Mouse (Mus musculus): ENCODE data around the gene Adamts6.
A peak's percentile ranks its signal among the peaks of the same experiment; 100 is the strongest.

Gene Adamts6

GRCm38 (mm10) chr13:104287366-104288225 lies at the start of gene Adamts6:
TSS of gene Adamts6 (plus strand) at chr13:104287835.
- DNase-seq (ENCODE audit: inconsistent age in 2 of 2, low spot score in 1 of 2): peak; percentile 21 to 58

- no peak for DNase-seq (ENCODE audit: inconsistent age in 2 of 2, low spot score in 1 of 2)
These were observed 28.6 kb upstream of the Adamts6 start for GRCm38 (mm10) chr13:104258997-104259396.

GRCm38 (mm10) chr13:104285031-104285431 lies 2.6 kb upstream of the Adamts6 start:
- DNase-seq (ENCODE audit: inconsistent age in 2 of 2, low spot score in 1 of 2): peak; percentile 23 to 84

GRCm38 (mm10) chr13:104285737-104286311 lies 1.8 kb upstream of the Adamts6 start:
- peak in 1 of 2 experiments; percentile 47 for DNase-seq (ENCODE audit: inconsistent age in 2 of 2, low spot score in 1 of 2)

- peak in 1 of 2 experiments; percentile 69 for DNase-seq (ENCODE audit: inconsistent age in 2 of 2, low spot score in 1 of 2)
These were observed 1.3 kb upstream of the Adamts6 start for GRCm38 (mm10) chr13:104286336-104286735.

- DNase-seq (ENCODE audit: inconsistent age in 2 of 2, low spot score in 1 of 2): peak; percentile 95 to 98
These were observed 732 bp upstream of the Adamts6 start for GRCm38 (mm10) chr13:104286897-104287309.

- peak; percentile 78 to 92 for DNase-seq (ENCODE audit: inconsistent age in 2 of 2, low spot score in 1 of 2)
These were observed 708 bp downstream of the Adamts6 start for GRCm38 (mm10) chr13:104288226-104288859.

GRCm38 (mm10) chr13:104289176-104289575 lies 1.5 kb downstream of the Adamts6 start:
- no peak for DNase-seq (ENCODE audit: inconsistent age in 2 of 2, low spot score in 1 of 2)

GRCm38 (mm10) chr13:104295472-104295871 lies 7.8 kb downstream of the Adamts6 start:
- DNase-seq (ENCODE audit: inconsistent age in 2 of 2, low spot score in 1 of 2): no peak

GRCm38 (mm10) chr13:104329336-104329735 lies 41.7 kb downstream of the Adamts6 start:
- no peak for DNase-seq (ENCODE audit: inconsistent age in 2 of 2, low spot score in 1 of 2)

GRCm38 (mm10) chr13:104329742-104330141 lies 42.1 kb downstream of the Adamts6 start:
- no peak for DNase-seq (ENCODE audit: inconsistent age in 2 of 2, low spot score in 1 of 2)

GRCm38 (mm10) chr13:104352590-104352989 lies 65.0 kb downstream of the Adamts6 start:
- no peak for DNase-seq (ENCODE audit: inconsistent age in 2 of 2, low spot score in 1 of 2)

- no peak for DNase-seq (ENCODE audit: inconsistent age in 2 of 2, low spot score in 1 of 2)
These were observed 106.1 kb downstream of the Adamts6 start for GRCm38 (mm10) chr13:104393427-104394356.

- DNase-seq (ENCODE audit: inconsistent age in 2 of 2, low spot score in 1 of 2): peak; percentile 22 to 69
These were observed 110.2 kb downstream of the Adamts6 start for GRCm38 (mm10) chr13:104397814-104398213.

GRCm38 (mm10) chr13:104432734-104433133 lies 145.1 kb downstream of the Adamts6 start:
- no peak for DNase-seq (ENCODE audit: inconsistent age in 2 of 2, low spot score in 1 of 2)

- peak; percentile 41 to 65 for DNase-seq (ENCODE audit: inconsistent age in 2 of 2, low spot score in 1 of 2)
These were observed 154.9 kb downstream of the Adamts6 start for GRCm38 (mm10) chr13:104442559-104442958.

- no peak for DNase-seq (ENCODE audit: inconsistent age in 2 of 2, low spot score in 1 of 2)
These were observed 157.8 kb downstream of the Adamts6 start for GRCm38 (mm10) chr13:104445437-104445836.

GRCm38 (mm10) chr13:104446974-104447373 lies 159.3 kb downstream of the Adamts6 start:
- DNase-seq (ENCODE audit: inconsistent age in 2 of 2, low spot score in 1 of 2): no peak

GRCm38 (mm10) chr13:104447470-104447869 lies 159.8 kb downstream of the Adamts6 start:
- no peak for DNase-seq (ENCODE audit: inconsistent age in 2 of 2, low spot score in 1 of 2)

GRCm38 (mm10) chr13:104448349-104448748 lies 160.7 kb downstream of the Adamts6 start:
- DNase-seq (ENCODE audit: inconsistent age in 2 of 2, low spot score in 1 of 2): peak in 1 of 2 experiments; percentile 44

Data from adrenal gland, adult (tissue).